Mouse (Mus musculus): ENCODE data around the gene Sec24b.

- TF ChIP-seq CTCF (IDR thresholded peaks at IDR 0.05) (no peak), POLR2A (IDR thresholded peaks at IDR 0.05; ENCODE audit: insufficient read depth, low read depth, low read length) (no peak)
Observed at GRCm38 (mm10) chr3:129939058-129939457, 122.3 kb downstream of the Sec24b start.

All from heart, adult 2 months (tissue).